Mouse (Mus musculus): ENCODE measurements around the gene Hspa1a.
"Not testable (repeated sequence)": the region's sequence is repeated elsewhere in the genome, so short reads cannot be mapped to it uniquely, and the experiment has no call there.

DNA sequence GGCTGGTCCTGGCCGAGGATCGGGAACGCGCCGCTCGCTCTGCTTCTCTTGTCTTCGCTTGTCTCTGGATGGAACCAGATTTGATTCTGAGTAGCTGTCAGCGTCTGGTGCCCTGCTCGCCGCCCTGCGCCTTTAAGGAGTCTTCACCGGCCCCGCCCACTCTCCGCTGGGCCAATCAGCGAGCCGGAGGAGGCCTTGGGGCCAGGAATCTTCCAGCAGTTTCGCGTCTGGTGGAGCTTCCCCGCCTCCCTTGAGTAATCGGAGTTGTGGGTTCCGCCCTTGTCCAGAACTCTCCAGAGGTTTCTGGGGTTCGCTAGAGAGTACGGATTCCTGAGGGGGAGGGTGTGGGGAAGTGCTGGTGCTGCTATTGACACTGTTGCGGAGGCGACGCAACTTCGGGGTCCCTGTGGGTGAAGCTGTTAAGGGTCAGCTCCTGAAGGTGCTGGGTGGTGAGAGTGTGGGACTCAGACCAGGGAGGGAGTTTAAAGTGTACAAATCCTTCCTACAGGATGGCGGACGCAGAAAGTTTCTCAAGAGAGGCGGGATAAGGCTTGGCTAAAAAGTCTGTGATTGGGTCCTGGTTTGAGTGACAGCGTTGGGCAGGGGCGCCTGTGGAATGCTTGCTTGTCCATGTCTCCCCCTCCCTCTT, 12.7 kb downstream of the Hspa1a start, which contains the start of gene Hspa1b:
- TF ChIP-seq CTCF (IDR thresholded peaks at IDR 0.05; ENCODE audit: insufficient read depth, low read length), result not testable (repeated sequence)
- TF ChIP-seq POLR2A (IDR thresholded peaks at IDR 0.05; ENCODE audit: borderline replicate concordance, extremely low read depth, low read depth, low read length), result peak; percentile 93
